Mouse (Mus musculus) heart, adult 2 months (tissue): Measurements from ENCODE around the gene Selenon. TPM values are rescaled to one million over a fixed set of nuclear protein-coding genes. Genes with fewer than 3 reads are reported as not detected.

Experiments used
- DNase-seq, 2 experiments: peaks; one replicate each; pipeline ENCODE4 v3.0.0; 2021
- H3K27ac ChIP-seq: fragments of 200-600 bp; 2 replicates; pipeline ENCODE4 v1.8.1; 2022
- H3K27me3 ChIP-seq: fragments of 200-500 bp; 2 replicates; pipeline ENCODE4 v1.6.1; 2012; ENCODE audit warnings: mild to moderate bottlenecking, low read length, inconsistent platforms, mixed read lengths; ENCODE audit not compliant: control insufficient read depth, insufficient read depth
- H3K36me3 ChIP-seq: fragments of 200-500 bp; 2 replicates; pipeline ENCODE4 v1.6.1; 2012; ENCODE audit warnings: low read length, inconsistent platforms; ENCODE audit not compliant: control insufficient read depth, insufficient read depth
- H3K4me1 ChIP-seq: fragments of 200-500 bp; 2 replicates; pipeline ENCODE4 v1.6.1; 2011; ENCODE audit warnings: low read length; ENCODE audit not compliant: control insufficient read depth, insufficient read depth
- H3K4me3 ChIP-seq: fragments of 200-600 bp; 2 replicates; pipeline ENCODE4 v1.8.1; 2022
- H3K79me2 ChIP-seq: fragments of 200-500 bp; replicated peaks from 2 replicates; pipeline ENCODE4 v1.6.1; 2012; ENCODE audit warnings: mild to moderate bottlenecking, inconsistent platforms, low read length, moderate library complexity, mixed read lengths; ENCODE audit not compliant: control insufficient read depth, insufficient read depth
- H3K9ac ChIP-seq: fragments of 200-500 bp; 2 replicates; pipeline ENCODE4 v1.6.1; 2012; ENCODE audit warnings: low read depth, mild to moderate bottlenecking, control low read depth, inconsistent platforms, low read length, mixed read lengths
- CTCF ChIP-seq: fragments of 200-600 bp; IDR thresholded peaks from 2 replicates; pipeline ENCODE4 v1.8.1; 2022; ENCODE audit warnings: antibody characterized with exemption, mild to moderate bottlenecking, moderate library complexity
- EP300 ChIP-seq: fragments of 200-500 bp; IDR thresholded peaks from 2 replicates; pipeline ENCODE4 v1.6.1; 2011; ENCODE audit warnings: low read depth, low read length, control low read depth; ENCODE audit not compliant: insufficient read depth
- POLR2A ChIP-seq: fragments of 200-500 bp; IDR thresholded peaks from 2 replicates; pipeline ENCODE4 v1.6.1; 2011; ENCODE audit warnings: mild to moderate bottlenecking, low read depth, low read length, control low read depth; ENCODE audit not compliant: insufficient read depth
- WGBS: fragments of 180-500 bp; shearing (Covaris S2); methylation state at CpG from one replicate; pipeline ENCODE4 v1.1.7; 2018; 5-methylcytosine and 5-hydroxymethylcytosine counted together
- intact Hi-C: fragments of 180-260 bp; cut with DNase I; formaldehyde crosslinking; loops from one replicate; pipeline ENCODE4 v1.15.1; 2025
- polyA plus RNA-seq: library from polyadenylated mRNA; depleted of rRNA; stranded (reverse); fragments of >200 nt; gene quantifications from 2 replicates; pipeline ENCODE4 v1.2.3, GENCODE M21; 2012
- total RNA-seq, 2 experiments: library from RNA; stranded (reverse); gene quantifications; 2 replicates each; pipeline ENCODE4 v1.2.3; 2021

The Selenon gene
- total and polyA plus RNA-seq, 3 experiments, result 18.6 to 22.5 (median 19.9) TPM

DNA sequence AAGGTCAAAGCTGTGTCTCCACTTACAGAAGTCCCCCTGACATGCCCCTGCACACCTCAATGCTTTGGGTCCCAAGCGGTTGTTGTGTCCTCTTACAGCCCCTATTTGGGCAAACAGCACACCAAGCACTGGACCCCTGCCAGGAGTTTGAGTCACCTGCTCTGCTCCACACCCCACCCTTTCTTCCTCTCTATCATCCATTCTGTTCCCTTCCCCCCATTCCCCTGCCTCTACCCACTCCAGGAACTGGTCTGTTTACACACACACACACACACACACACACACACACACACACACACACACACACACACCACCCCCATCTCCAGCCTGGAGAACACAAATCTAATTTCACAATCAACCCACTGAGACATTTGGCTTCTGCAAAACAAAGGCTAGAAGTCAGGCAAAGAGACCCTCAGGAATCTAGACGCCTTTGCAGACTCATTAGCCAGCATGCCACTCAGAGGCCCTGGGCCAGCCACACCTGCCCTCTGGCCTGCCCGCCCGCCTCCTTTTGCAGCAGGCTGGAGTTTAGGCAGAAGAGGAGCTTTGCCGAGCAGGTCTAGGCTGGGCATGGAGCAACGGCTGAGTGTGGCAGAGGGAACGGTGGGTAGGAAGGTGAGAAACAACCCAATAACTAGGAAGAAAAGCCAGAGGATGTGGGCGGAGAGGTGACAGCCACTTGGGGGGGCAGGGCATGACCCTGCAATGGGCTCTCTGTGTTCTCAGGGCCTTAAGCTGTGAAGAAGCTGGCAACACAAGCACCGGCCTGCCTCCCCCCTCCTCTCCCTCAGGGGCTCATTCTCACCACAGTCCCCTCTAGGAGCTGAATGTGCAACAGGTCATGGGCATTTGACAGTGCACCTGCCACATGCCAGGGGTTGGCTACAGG lies 4.9 kb downstream of the Selenon start:
- WGBS, result 72% methylated on average over 9 of the region's 9 CpGs
- H3K4me1 ChIP-seq, result peaks cover 9% of the 10 kb centered on the region
- H3K36me3 ChIP-seq, result no peaks in the 10 kb centered on the region
- no peak for DNase-seq
- H3K9ac ChIP-seq, result no peak overlapping the region
- no peak overlapping the region for H3K27ac ChIP-seq
- no peaks in the 10 kb centered on the region for H3K27me3 ChIP-seq
- intact Hi-C loops, result loop anchor here (10.0 kb wide), 1 partner anchor 338 kb away; no protein-coding TSS in a partner anchor
- no peaks in the 10 kb centered on the region for H3K79me2 ChIP-seq
- no peak overlapping the region for H3K4me3 ChIP-seq
- TF ChIP-seq CTCF (no peak), POLR2A (no peak), EP300 (no peak)

DNA sequence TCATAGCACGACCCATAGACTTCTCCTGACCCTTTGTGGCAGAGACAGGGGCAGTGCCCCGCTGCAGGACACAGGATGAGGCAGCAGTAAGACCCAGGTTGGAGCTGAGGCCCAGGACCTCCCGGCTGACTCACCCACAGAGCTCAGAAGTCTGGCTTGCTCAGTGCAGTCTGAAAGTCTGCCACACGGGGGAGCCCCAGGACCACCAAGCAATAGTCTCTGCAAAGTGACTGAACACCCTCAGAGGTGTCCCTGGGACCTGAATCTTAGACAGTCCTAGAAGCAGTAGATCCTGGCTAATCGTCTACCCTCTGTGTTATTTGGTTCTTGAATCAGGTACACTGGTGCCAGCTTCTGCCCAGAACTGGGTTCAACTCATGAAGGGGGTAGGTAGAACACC lies 8.7 kb downstream of the Selenon start:
- no peaks in the 10 kb centered on the region for H3K79me2 ChIP-seq
- H3K9ac ChIP-seq, result no peak overlapping the region
- peak; percentile 96 for TF ChIP-seq EP300
- no peak for TF ChIP-seq POLR2A
- TF ChIP-seq CTCF, result no peak
- intact Hi-C loops, result loop anchor here (1.0 to 10.0 kb wide), 3 partner anchors 171 to 342 kb away; no protein-coding TSS in a partner anchor
- H3K4me3 ChIP-seq, result no peak overlapping the region
- no peaks in the 10 kb centered on the region for H3K36me3 ChIP-seq
- H3K27ac ChIP-seq, result no peak overlapping the region
- DNase-seq, result peak; percentile 86 to 96
- peaks cover 3% of the 10 kb centered on the region for H3K4me1 ChIP-seq
- no peaks in the 10 kb centered on the region for H3K27me3 ChIP-seq
- 10% methylated on average over 5 of the region's 5 CpGs for WGBS

DNA sequence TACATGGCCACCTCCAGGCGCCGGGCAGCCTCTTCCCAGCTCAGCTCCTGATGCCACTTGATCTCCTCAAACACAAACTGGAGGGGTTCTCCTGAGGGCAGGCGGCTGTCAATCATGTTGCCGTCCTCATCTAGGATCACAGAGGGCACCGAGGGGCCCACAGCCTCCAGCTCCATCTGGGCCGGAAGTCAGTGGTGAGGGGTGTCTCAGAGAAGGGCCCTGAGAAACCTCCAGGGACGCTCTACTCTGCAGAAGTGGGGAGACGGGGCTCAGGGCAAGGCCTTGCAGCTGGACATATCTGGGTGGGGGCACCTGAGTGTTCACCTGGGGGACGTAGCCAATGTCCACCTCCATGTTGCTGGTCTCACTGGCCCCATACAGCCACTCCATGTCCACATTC lies 9.2 kb downstream of the Selenon start:
- no peak overlapping the region for H3K9ac ChIP-seq
- no peak overlapping the region for H3K27ac ChIP-seq
- H3K4me1 ChIP-seq, result no peaks in the 10 kb centered on the region; the same call in 1 of the 2 replicates
- intact Hi-C loops, result loop anchor here (1.0 to 10.0 kb wide), 3 partner anchors 172 to 342 kb away; no protein-coding TSS in a partner anchor
- DNase-seq, result no peak
- H3K4me3 ChIP-seq, result no peak overlapping the region
- 92% methylated on average over 9 of the region's 9 CpGs for WGBS
- no peaks in the 10 kb centered on the region for H3K27me3 ChIP-seq
- TF ChIP-seq POLR2A, result no peak
- TF ChIP-seq CTCF, result no peak
- TF ChIP-seq EP300, result no peak
- no peaks in the 10 kb centered on the region for H3K36me3 ChIP-seq
- no peaks in the 10 kb centered on the region for H3K79me2 ChIP-seq

DNA sequence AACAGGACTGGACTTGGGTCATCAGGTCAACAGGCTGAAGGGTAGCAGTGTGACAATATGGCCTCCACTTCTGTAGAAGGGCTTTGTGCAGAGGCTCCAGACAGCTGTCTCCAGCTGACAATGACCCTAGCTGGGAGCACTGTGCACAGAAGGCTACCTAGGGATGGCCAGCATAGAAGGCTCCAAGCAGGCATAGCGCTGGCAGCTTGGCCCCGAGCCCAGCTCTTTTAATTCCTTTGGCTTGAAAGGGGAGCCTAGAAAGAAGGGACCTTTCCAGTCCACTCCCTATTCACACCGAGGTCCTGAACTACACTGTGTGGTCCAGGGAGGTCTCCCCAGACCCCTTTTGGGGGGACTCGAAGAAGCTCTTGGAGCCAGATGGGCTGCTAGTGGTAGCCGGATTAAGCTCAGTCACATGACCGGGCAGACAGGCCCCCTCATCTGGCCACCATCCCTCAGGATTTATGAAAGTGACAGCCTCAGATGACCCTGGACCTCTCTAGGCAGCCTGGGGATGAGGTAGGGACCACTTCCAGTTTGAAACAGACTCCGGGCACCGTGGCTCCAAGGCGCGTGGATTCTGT lies 12.9 kb downstream of the Selenon start:
- Histone ChIP-seq H3K27ac (no peak overlapping the region), H3K36me3 (no peaks in the 10 kb centered on the region), H3K27me3 (no peaks in the 10 kb centered on the region), H3K4me3 (no peak overlapping the region), H3K9ac (no peak overlapping the region), H3K4me1 (peaks cover under 1% of the 10 kb centered on the region; the same call in 1 of the 2 replicates), H3K79me2 (no peaks in the 10 kb centered on the region; the same call in 1 of the 2 replicates)
- WGBS, result 75% methylated on average over 10 of the region's 10 CpGs
- intact Hi-C loops, result no loop called here
- TF ChIP-seq POLR2A (no peak), CTCF (no peak)
- no peak for DNase-seq

DNA sequence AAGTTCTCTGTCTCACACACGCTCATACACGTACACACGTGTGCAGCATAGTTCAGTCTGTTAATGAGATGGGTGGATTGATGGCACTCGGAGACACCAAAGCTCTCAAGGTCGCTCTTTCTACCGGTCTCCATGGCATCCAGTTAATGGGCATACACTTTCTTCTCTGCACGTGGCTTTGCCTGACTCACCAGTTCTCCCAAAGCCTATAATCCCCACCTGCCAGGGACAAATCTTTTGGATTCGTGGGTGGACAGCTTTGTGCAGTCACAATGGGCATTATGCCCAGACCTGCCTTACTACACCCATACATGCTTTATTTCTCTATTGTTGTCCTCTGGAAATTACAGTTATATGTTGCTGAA lies 16.2 kb downstream of the Selenon start:
- H3K79me2 ChIP-seq, result no peaks in the 10 kb centered on the region; the same call in 1 of the 2 replicates
- no peaks in the 10 kb centered on the region for H3K36me3 ChIP-seq
- peak overlapping the region; percentile 52 for H3K9ac ChIP-seq
- intact Hi-C loops, result no loop called here
- H3K27ac ChIP-seq, result peak overlapping the region; percentile 92
- H3K27me3 ChIP-seq, result no peaks in the 10 kb centered on the region
- peak overlapping the region; percentile 80 for H3K4me3 ChIP-seq
- peaks cover 3% of the 10 kb centered on the region for H3K4me1 ChIP-seq
- DNase-seq, result no peak
- TF ChIP-seq CTCF, result no peak
- no peak for TF ChIP-seq EP300
- 1% methylated on average over 8 of the region's 8 CpGs for WGBS
